Mouse (Mus musculus): ENCODE results near the gene Catspere2.
"Not testable (repeated sequence)": the region's sequence is repeated elsewhere in the genome, so short reads cannot be mapped to it uniquely, and the experiment has no call there.

Catspere2 gene

GRCm38 (mm10) chr1:177983024-177983450 lies at the start of gene Catspere2:
Gene Catspere2 (plus strand): TSS chr1:177983423.
- DNase-seq (ENCODE audit: low spot score), result peak; percentile 96

GRCm38 (mm10) chr1:177940422-177940977 lies 42.7 kb upstream of the Catspere2 start:
- DNase-seq (ENCODE audit: low spot score), result not testable (repeated sequence)

- DNase-seq (ENCODE audit: low spot score), result no peak
Observed at GRCm38 (mm10) chr1:177981276-177981675, 1.9 kb upstream of the Catspere2 start.

- peak; percentile 49 for DNase-seq (ENCODE audit: low spot score)
Observed at GRCm38 (mm10) chr1:177983582-177983981, 359 bp downstream of the Catspere2 start.

- DNase-seq (ENCODE audit: low spot score), result peak; percentile 27
Observed at GRCm38 (mm10) chr1:177984206-177984605, 983 bp downstream of the Catspere2 start.

GRCm38 (mm10) chr1:177987476-177987875 lies 4.3 kb downstream of the Catspere2 start:
- DNase-seq (ENCODE audit: low spot score), result not testable (repeated sequence)

GRCm38 (mm10) chr1:178072798-178073197 lies 89.6 kb downstream of the Catspere2 start:
- DNase-seq (ENCODE audit: low spot score), result not testable (repeated sequence)

GRCm38 (mm10) chr1:178097865-178098264 lies 114.6 kb downstream of the Catspere2 start:
- DNase-seq (ENCODE audit: low spot score), result not testable (repeated sequence)

- DNase-seq (ENCODE audit: low spot score), result not testable (repeated sequence)
Observed at GRCm38 (mm10) chr1:178108514-178108913, 125.3 kb downstream of the Catspere2 start.

- not testable (repeated sequence) for DNase-seq (ENCODE audit: low spot score)
Observed at GRCm38 (mm10) chr1:178122236-178122635, 139.0 kb downstream of the Catspere2 start.

GRCm38 (mm10) chr1:178134288-178134687 lies 151.1 kb downstream of the Catspere2 start:
- no peak for DNase-seq (ENCODE audit: low spot score)

- peak; percentile 75 for DNase-seq (ENCODE audit: low spot score)
Observed at GRCm38 (mm10) chr1:178146513-178146912, 163.3 kb downstream of the Catspere2 start.

GRCm38 (mm10) chr1:178146915-178147314 lies 163.7 kb downstream of the Catspere2 start:
- DNase-seq (ENCODE audit: low spot score), result not testable (repeated sequence)

GRCm38 (mm10) chr1:178182251-178182650 lies 199.0 kb downstream of the Catspere2 start:
- no peak for DNase-seq (ENCODE audit: low spot score)

- DNase-seq (ENCODE audit: low spot score), result no peak
Observed at GRCm38 (mm10) chr1:178185591-178185990, 202.4 kb downstream of the Catspere2 start.

GRCm38 (mm10) chr1:178187216-178187791 lies 204.1 kb downstream of the Catspere2 start, which contains the start of gene Desi2:
Gene Desi2 (plus strand): TSS chr1:178187417.
- DNase-seq (ENCODE audit: low spot score), result peak; percentile 97

GRCm38 (mm10) chr1:178187810-178188209 lies 204.6 kb downstream of the Catspere2 start:
- DNase-seq (ENCODE audit: low spot score), result peak; percentile 76

- peak; percentile 31 for DNase-seq (ENCODE audit: low spot score)
Observed at GRCm38 (mm10) chr1:178188386-178188785, 205.2 kb downstream of the Catspere2 start.

GRCm38 (mm10) chr1:178205701-178206325 lies 222.6 kb downstream of the Catspere2 start:
- DNase-seq (ENCODE audit: low spot score), result no peak

GRCm38 (mm10) chr1:178207856-178208255 lies 224.6 kb downstream of the Catspere2 start:
- DNase-seq (ENCODE audit: low spot score), result not testable (repeated sequence)

- no peak for DNase-seq (ENCODE audit: low spot score)
Observed at GRCm38 (mm10) chr1:178209966-178210365, 226.7 kb downstream of the Catspere2 start.

- no peak for DNase-seq (ENCODE audit: low spot score)
Observed at GRCm38 (mm10) chr1:178217157-178217556, 233.9 kb downstream of the Catspere2 start.

GRCm38 (mm10) chr1:178218305-178218704 lies 235.1 kb downstream of the Catspere2 start:
- DNase-seq (ENCODE audit: low spot score), result no peak
